8 mouse cellular contexts compared by ENCODE assay signal in genomic region chr17:31492416-31492815, GRCm38 (mm10). TPM values are rescaled to one million over a fixed set of nuclear protein-coding genes. Genes with fewer than 3 reads are reported as not detected.
A peak's percentile ranks its signal among the peaks of the same experiment; 100 is the strongest.
DNase-seq lines count a peak whose midpoint lies in the region; ATAC-seq and TF ChIP-seq lines count a peak whose summit lies in the region.

No protein-coding gene starts in this region.

- no peak overlapping the region for H3K4me3 ChIP-seq in heart, embryonic 11.5 days (ENCODE audit: low read depth, low read length)
- H3K4me3 ChIP-seq in kidney, adult 2 months (ENCODE audit: insufficient read depth, low read depth, low read length), result no peak overlapping the region
- no peak overlapping the region for H3K4me3 ChIP-seq in limb, embryonic 10.5 days

- peaks cover 14% of the 10 kb centered on the region for H3K36me3 ChIP-seq in heart, embryonic 11.5 days (ENCODE audit: control insufficient read depth, insufficient read depth, low read length)
- H3K36me3 ChIP-seq in kidney, adult 2 months (ENCODE audit: control insufficient read depth, insufficient read depth, low read length), result no peaks in the 10 kb centered on the region
- peaks cover 27% of the 10 kb centered on the region for H3K36me3 ChIP-seq in limb, embryonic 10.5 days

- no peak for ATAC-seq in heart, embryonic 11.5 days (replicated peaks; ENCODE audit: insufficient number of reproducible peaks, low FRiP score, low TSS enrichment)
- peak; percentile 65 for ATAC-seq in monocyte, adult 5-6 weeks (replicated peaks; ENCODE audit: insufficient number of reproducible peaks, low FRiP score, low TSS enrichment, poor library complexity, severe bottlenecking)

- no peak for TF ChIP-seq POLR2A in kidney, adult 2 months (IDR thresholded peaks at IDR 0.05; ENCODE audit: low read depth, low read length)

- H3K27ac ChIP-seq in heart, embryonic 11.5 days (ENCODE audit: low read depth, low read length), result no peak overlapping the region
- H3K27ac ChIP-seq in kidney, adult 2 months (ENCODE audit: insufficient read depth, low read depth, low read length), result no peak overlapping the region
- no peak overlapping the region for H3K27ac ChIP-seq in limb, embryonic 10.5 days

- peak; percentile 96 for TF ChIP-seq CTCF in kidney, adult 2 months (conservative IDR thresholded peaks at IDR 0.05; ENCODE audit: insufficient read depth, insufficient read length, low read depth, low read length)

- no peak overlapping the region for H3K9ac ChIP-seq in heart, embryonic 11.5 days (ENCODE audit: low read depth, low read length)

- no peaks in the 10 kb centered on the region for H3K27me3 ChIP-seq in heart, embryonic 11.5 days (ENCODE audit: control insufficient read depth, insufficient read depth, low read length)
- H3K27me3 ChIP-seq in kidney, adult 2 months (replicated peaks; ENCODE audit: control insufficient read depth, insufficient read depth, low read length), result no peaks in the 10 kb centered on the region
- no peaks in the 10 kb centered on the region for H3K27me3 ChIP-seq in limb, embryonic 10.5 days (ENCODE audit: low read depth, poor library complexity, severe bottlenecking)

- 0% methylated on average over 2 of the region's 2 CpGs for WGBS in heart, embryonic 11.5 days (ENCODE audit: insufficient replicate concordance)
- WGBS in kidney, adult 2 months, result 0% methylated on average over 2 of the region's 2 CpGs
- 0% methylated on average over 2 of the region's 2 CpGs for WGBS in limb, embryonic 10.5 days

- no peak overlapping the region for H3K4me2 ChIP-seq in heart, embryonic 11.5 days

- H3K9me3 ChIP-seq in heart, embryonic 11.5 days (replicated peaks; ENCODE audit: control insufficient read depth, low read length), result no peaks in the 10 kb centered on the region
- no peaks in the 10 kb centered on the region for H3K9me3 ChIP-seq in limb, embryonic 10.5 days (replicated peaks)

- H3K4me1 ChIP-seq in heart, embryonic 11.5 days (ENCODE audit: control insufficient read depth, insufficient read depth, low read length), result no peaks in the 10 kb centered on the region
- H3K4me1 ChIP-seq in kidney, adult 2 months (ENCODE audit: control insufficient read depth, insufficient read depth, low read length), result peaks cover 7% of the 10 kb centered on the region
- H3K4me1 ChIP-seq in limb, embryonic 10.5 days, result peaks cover 3% of the 10 kb centered on the region

- peak; percentile 96 for DNase-seq in heart, adult 11 months
- DNase-seq in embryo, embryonic 10.5 days (ENCODE audit: low spot score), result peak; percentile 93
- DNase-seq in gastrocnemius, postnatal 25 days, result peak; percentile 55
- DNase-seq in kidney, adult 2 months, result peak; percentile 78
- DNase-seq in limb, embryonic 10.5 days (ENCODE audit: low spot score), result peak; percentile 86
- peak; percentile 13 to 53 for DNase-seq in spleen, postnatal 14 days (ENCODE audit: low spot score in 2 of 2)

RNA-seq across cellular contexts. Expression of gene Wdr4, which starts 27.4 kb away (rescaled TPM):
- 20.5 and 22.2 TPM in 2 replicates for polyA plus RNA-seq in heart, embryonic 11.5 days (2014; fragmentation: Nextera tagmentation; extraction: Ambion mirVana)
- total RNA-seq in gastrocnemius, postnatal 25 days (2021), result 1 to 10 TPM; 5.1 to 6.7 TPM
- polyA plus RNA-seq in kidney, adult 2 months (2012; rRNA removed), result 28.3 and 29.6 TPM in 2 replicates
- 69.5 and 73.2 TPM in 2 replicates for polyA plus RNA-seq in limb, embryonic 10.5 days (2016; fragmentation: Nextera tagmentation; extraction: Ambion mirVana)
- 4.3 to 6.1 TPM (median 5.3 TPM) in 3 replicates for total RNA-seq in monocyte, adult 5-6 weeks (2017)

RNA-seq across cellular contexts. Expression of gene Ndufv3, which starts 27.5 kb away (rescaled TPM):
- 528 and 531 TPM in 2 replicates for polyA plus RNA-seq in heart, embryonic 11.5 days (2014; fragmentation: Nextera tagmentation; extraction: Ambion mirVana)
- total RNA-seq in gastrocnemius, postnatal 25 days (2021), result 100 to 1,000 TPM; 458 to 461 TPM
- polyA plus RNA-seq in kidney, adult 2 months (2012; rRNA removed), result 387 and 475 TPM in 2 replicates
- 201 and 213 TPM in 2 replicates for polyA plus RNA-seq in limb, embryonic 10.5 days (2016; fragmentation: Nextera tagmentation; extraction: Ambion mirVana)
- 166 to 246 TPM (median 210 TPM) in 3 replicates for total RNA-seq in monocyte, adult 5-6 weeks (2017)

Comparison
In these comparisons a context has a peak if more than half of its experiments do, and no peak if none do; other contexts are left out.
1. DNase-seq: peak in every context shown above with its lines; median percentile 96 in heart, adult 11 months; 93 in embryo, embryonic 10.5 days; 86 in limb, embryonic 10.5 days; 78 in kidney, adult 2 months; 55 in gastrocnemius, postnatal 25 days; 33 in spleen, postnatal 14 days.